ENCODE assay signal across 18 mouse cellular contexts in genomic region chr13:109555513-109555912, GRCm38 (mm10).
DNase-seq lines count a peak whose midpoint lies in the region; ATAC-seq and TF ChIP-seq lines count a peak whose summit lies in the region.
"Had no signal": no experiment of that assay in that cellular context is flagged by ENCODE, and none has a peak within 500 bp of the region (broad histone marks: within the 10 kb centered on the region; RNA-seq: fewer than 3 reads in every experiment).

No protein-coding gene starts in this region.

- no peaks in the 10 kb centered on the region for H3K36me3 ChIP-seq in liver, embryonic 16.5 days (ENCODE audit: control insufficient read depth, insufficient read depth)
- no peaks in the 10 kb centered on the region for H3K36me3 ChIP-seq in liver, embryonic 12.5 days
- H3K36me3 ChIP-seq in stomach, postnatal 0 days (ENCODE audit: control insufficient read depth, insufficient read depth, low read length), result no peaks in the 10 kb centered on the region
- H3K36me3 ChIP-seq in neural tube, embryonic 15.5 days, result no peaks in the 10 kb centered on the region
- H3K36me3 ChIP-seq: embryonic facial prominence, embryonic 15.5 days; forebrain, embryonic 10.5 days; heart, embryonic 10.5 days; midbrain, embryonic 10.5 days had no signal

- WGBS in liver, embryonic 16.5 days (ENCODE audit: insufficient replicate concordance), result 56% methylated on average over 5 of the region's 5 CpGs
- WGBS in liver, embryonic 12.5 days (ENCODE audit: insufficient replicate concordance), result 51% methylated on average over 5 of the region's 5 CpGs
- 65% methylated on average over 5 of the region's 5 CpGs for WGBS in stomach, postnatal 0 days
- 86% methylated on average over 5 of the region's 5 CpGs for WGBS in neural tube, embryonic 15.5 days

- H3K9ac ChIP-seq in liver, embryonic 16.5 days (ENCODE audit: low read depth, low read length), result no peak overlapping the region
- H3K9ac ChIP-seq in liver, embryonic 12.5 days, result no peak overlapping the region
- H3K9ac ChIP-seq in stomach, postnatal 0 days (ENCODE audit: low read length), result no peak overlapping the region
- no peak overlapping the region for H3K9ac ChIP-seq in neural tube, embryonic 15.5 days (replicated peaks)
- H3K9ac ChIP-seq: embryonic facial prominence, embryonic 15.5 days; forebrain, postnatal 0 days; lung, embryonic 14.5 days had no signal

- no peak for TF ChIP-seq EP300 in stomach, postnatal 0 days (optimal IDR thresholded peaks at IDR 0.05)

- no peak overlapping the region for H3K4me3 ChIP-seq in liver, embryonic 16.5 days (ENCODE audit: low read depth, low read length)
- H3K4me3 ChIP-seq in liver, embryonic 12.5 days, result no peak overlapping the region
- H3K4me3 ChIP-seq in stomach, postnatal 0 days (ENCODE audit: low read depth, low read length), result no peak overlapping the region
- H3K4me3 ChIP-seq in neural tube, embryonic 15.5 days (replicated peaks), result no peak overlapping the region
- H3K4me3 ChIP-seq: embryonic facial prominence, embryonic 15.5 days; forebrain, embryonic 10.5 days; gastrocnemius, adult 2 months; heart, embryonic 10.5 days; midbrain, embryonic 10.5 days had no signal

- H3K27me3 ChIP-seq in liver, embryonic 16.5 days (ENCODE audit: control insufficient read depth, insufficient read depth, low read depth, low read length), result no peaks in the 10 kb centered on the region
- H3K27me3 ChIP-seq in liver, embryonic 12.5 days (replicated peaks), result no peaks in the 10 kb centered on the region
- no peaks in the 10 kb centered on the region for H3K27me3 ChIP-seq in stomach, postnatal 0 days (ENCODE audit: control insufficient read depth, insufficient read depth, low read length)
- H3K27me3 ChIP-seq in neural tube, embryonic 15.5 days (replicated peaks), result no peaks in the 10 kb centered on the region
- H3K27me3 ChIP-seq: embryonic facial prominence, embryonic 15.5 days had no signal

- DNase-seq in cerebellum, adult 8-10 months, result peak; percentile 54
- DNase-seq in kidney, adult 9 months, result peak; percentile 93
- DNase-seq in stomach, postnatal 0 days (ENCODE audit: low spot score), result no peak
- DNase-seq in right cerebral cortex, postnatal 36 days (ENCODE audit: low spot score in 2 of 2), result no peak
- DNase-seq: adrenal gland, adult 8-10 months; forebrain, postnatal 0 days; gastrocnemius, adult 2 months; lung, embryonic 14.5 days; right cerebral cortex, adult 18-20 months; thymus, postnatal 14 days had no signal

- H3K4me1 ChIP-seq in liver, embryonic 16.5 days (ENCODE audit: control insufficient read depth, low read depth, low read length), result no peaks in the 10 kb centered on the region
- H3K4me1 ChIP-seq in liver, embryonic 12.5 days, result no peaks in the 10 kb centered on the region
- H3K4me1 ChIP-seq in stomach, postnatal 0 days (replicated peaks; ENCODE audit: control insufficient read depth, insufficient read depth), result no peaks in the 10 kb centered on the region
- peaks cover 6% of the 10 kb centered on the region; the same call in 1 of the 2 replicates for H3K4me1 ChIP-seq in neural tube, embryonic 15.5 days
- H3K4me1 ChIP-seq: embryonic facial prominence, embryonic 15.5 days; forebrain, embryonic 10.5 days; heart, embryonic 10.5 days; midbrain, embryonic 10.5 days had no signal

- peak; percentile 48; the same call in 1 of the 2 replicates for ATAC-seq in liver, embryonic 16.5 days (ENCODE audit: low read depth)
- no peak for ATAC-seq in liver, embryonic 12.5 days
- ATAC-seq in stomach, postnatal 0 days (ENCODE audit: low FRiP score, low TSS enrichment), result peak; percentile 60; the same call in 1 of the 2 replicates
- ATAC-seq in neural tube, embryonic 15.5 days (ENCODE audit: low FRiP score), result no peak
- ATAC-seq: forebrain, postnatal 0 days had no signal

- no peak overlapping the region for H3K27ac ChIP-seq in liver, embryonic 16.5 days (ENCODE audit: low read length)
- H3K27ac ChIP-seq in liver, embryonic 12.5 days, result no peak overlapping the region
- H3K27ac ChIP-seq in stomach, postnatal 0 days (replicated peaks), result no peak overlapping the region
- H3K27ac ChIP-seq in neural tube, embryonic 15.5 days (replicated peaks), result no peak overlapping the region
- H3K27ac ChIP-seq: embryonic facial prominence, embryonic 15.5 days; forebrain, embryonic 10.5 days; gastrocnemius, adult 2 months; heart, embryonic 10.5 days; macrophage; midbrain, embryonic 10.5 days had no signal

- H3K4me2 ChIP-seq in liver, embryonic 16.5 days (ENCODE audit: low read depth, low read length), result no peak overlapping the region
- H3K4me2 ChIP-seq in liver, embryonic 12.5 days, result no peak overlapping the region
- no peak overlapping the region for H3K4me2 ChIP-seq in stomach, postnatal 0 days (replicated peaks; ENCODE audit: low read depth)
- H3K4me2 ChIP-seq in neural tube, embryonic 15.5 days, result no peak overlapping the region
- H3K4me2 ChIP-seq: embryonic facial prominence, embryonic 15.5 days; lung, embryonic 14.5 days had no signal

- TF ChIP-seq CTCF in stomach, postnatal 0 days (IDR thresholded peaks at IDR 0.05; ENCODE audit: low read depth), result no peak

- no peaks in the 10 kb centered on the region for H3K9me3 ChIP-seq in liver, embryonic 16.5 days (replicated peaks; ENCODE audit: control insufficient read depth, low read length)
- no peaks in the 10 kb centered on the region for H3K9me3 ChIP-seq in liver, embryonic 12.5 days (replicated peaks)
- H3K9me3 ChIP-seq in stomach, postnatal 0 days (ENCODE audit: control insufficient read depth, low read length), result no peaks in the 10 kb centered on the region
- H3K9me3 ChIP-seq in neural tube, embryonic 15.5 days (replicated peaks), result no peaks in the 10 kb centered on the region
- H3K9me3 ChIP-seq: embryonic facial prominence, embryonic 15.5 days; forebrain, embryonic 10.5 days; heart, embryonic 10.5 days; midbrain, embryonic 10.5 days had no signal

Comparison
In these comparisons a context has a peak if more than half of its experiments do, and no peak if none do; other contexts are left out.
1. ATAC-seq: peak in liver, embryonic 16.5 days (single experiment) and stomach, postnatal 0 days (single experiment); none in liver, embryonic 12.5 days (single experiment) and neural tube, embryonic 15.5 days (single experiment).
2. DNase-seq: peak in cerebellum, adult 8-10 months (single experiment) and kidney, adult 9 months (single experiment); none in stomach, postnatal 0 days (single experiment) and right cerebral cortex, postnatal 36 days (0 of 2).